Mouse (Mus musculus): ENCODE data around the gene Ankrd33b. TPM values are rescaled to one million over a fixed set of nuclear protein-coding genes. Genes with fewer than 3 reads are reported as not detected.

Ankrd33b gene
- total RNA-seq, 2 experiments from 2014 or later, result 56.1 to 61.6 TPM

GRCm38 (mm10) chr15:31253963-31254362, 113.6 kb downstream of the Ankrd33b start:
- intact Hi-C loops (cut with DNase I), result no loop called here

GRCm38 (mm10) chr15:31253380-31253779, 114.1 kb downstream of the Ankrd33b start:
- intact Hi-C loops (cut with DNase I), result no loop called here
- DNase-seq (ENCODE audit: low spot score in 2 of 2), result no peak

More at GRCm38 (mm10) chr15:31253963-31254362, 113.6 kb downstream of the Ankrd33b start:
- DNase-seq (ENCODE audit: low spot score in 2 of 2), result no peak

- DNase-seq (ENCODE audit: low spot score in 2 of 2), result no peak
- intact Hi-C loops (cut with DNase I), result no loop called here
These were observed 114.8 kb downstream of the Ankrd33b start for GRCm38 (mm10) chr15:31252590-31253311.

- no peak for DNase-seq (ENCODE audit: low spot score in 2 of 2)
- intact Hi-C loops (cut with DNase I), result no loop called here
These were observed 116.3 kb downstream of the Ankrd33b start for GRCm38 (mm10) chr15:31251189-31251588.

- intact Hi-C loops (cut with DNase I), result no loop called here
- no peak for DNase-seq (ENCODE audit: low spot score in 2 of 2)
These were observed 116.8 kb downstream of the Ankrd33b start for GRCm38 (mm10) chr15:31250676-31251075.

GRCm38 (mm10) chr15:31250027-31250426, 117.5 kb downstream of the Ankrd33b start:
- peak in 1 of 2 experiments; percentile 33 for DNase-seq (ENCODE audit: low spot score in 2 of 2)
- intact Hi-C loops (cut with DNase I), result no loop called here

- DNase-seq (ENCODE audit: low spot score in 2 of 2), result no peak
- intact Hi-C loops (cut with DNase I), result no loop called here
These were observed 118.6 kb downstream of the Ankrd33b start for GRCm38 (mm10) chr15:31248882-31249281.

GRCm38 (mm10) chr15:31247035-31247434, 120.5 kb downstream of the Ankrd33b start:
- DNase-seq (ENCODE audit: low spot score in 2 of 2), result peak in 1 of 2 experiments; percentile 11
- intact Hi-C loops (cut with DNase I), result no loop called here

GRCm38 (mm10) chr15:31245934-31246333, 121.6 kb downstream of the Ankrd33b start:
- intact Hi-C loops (cut with DNase I), result no loop called here

GRCm38 (mm10) chr15:31244696-31245445, 122.7 kb downstream of the Ankrd33b start:
- no peak for DNase-seq (ENCODE audit: low spot score in 2 of 2)
- intact Hi-C loops (cut with DNase I), result no loop called here

More at GRCm38 (mm10) chr15:31245934-31246333, 121.6 kb downstream of the Ankrd33b start:
- no peak for DNase-seq (ENCODE audit: low spot score in 2 of 2)

GRCm38 (mm10) chr15:31243260-31243659, 124.3 kb downstream of the Ankrd33b start:
- DNase-seq (ENCODE audit: low spot score in 2 of 2), result no peak
- intact Hi-C loops (cut with DNase I), result no loop called here

Other genes starting within 250 kb of the Ankrd33b start
- 1 to 10 TPM; 6.8 to 7.6 TPM for gene Dap, start 143.4 kb downstream of the Ankrd33b start, total RNA-seq (2021)
- 1 to 10 TPM in 1 of 2 experiments, under 1 TPM in 1; 0.82 to 2.1 TPM for gene Ropn1l, start 86.0 kb upstream of the Ankrd33b start, total RNA-seq (2021)
- gene March6, start 163.3 kb upstream of the Ankrd33b start, total RNA-seq (2021), result 100 to 1,000 TPM; 196 to 206 TPM
- 10 to 100 TPM; 14.5 to 16.3 TPM for gene Cmbl, start 197.7 kb upstream of the Ankrd33b start, total RNA-seq (2021)
- gene Cct5, start 234.1 kb upstream of the Ankrd33b start, total RNA-seq (2021), result 100 to 1,000 TPM; 183 to 197 TPM
- 10 to 100 TPM; 11.4 to 11.8 TPM for gene Fam173b, start 234.1 kb upstream of the Ankrd33b start, total RNA-seq (2021)